Mouse (Mus musculus): ENCODE data around the gene Dnaja3. TPM values are rescaled to one million over a fixed set of nuclear protein-coding genes. Genes with fewer than 3 reads are reported as not detected.
A peak's percentile ranks its signal among the peaks of the same experiment; 100 is the strongest.

Gene Dnaja3
- polyA plus RNA-seq, 1 experiment from 2014 or later, result 73.1 TPM

DNA sequence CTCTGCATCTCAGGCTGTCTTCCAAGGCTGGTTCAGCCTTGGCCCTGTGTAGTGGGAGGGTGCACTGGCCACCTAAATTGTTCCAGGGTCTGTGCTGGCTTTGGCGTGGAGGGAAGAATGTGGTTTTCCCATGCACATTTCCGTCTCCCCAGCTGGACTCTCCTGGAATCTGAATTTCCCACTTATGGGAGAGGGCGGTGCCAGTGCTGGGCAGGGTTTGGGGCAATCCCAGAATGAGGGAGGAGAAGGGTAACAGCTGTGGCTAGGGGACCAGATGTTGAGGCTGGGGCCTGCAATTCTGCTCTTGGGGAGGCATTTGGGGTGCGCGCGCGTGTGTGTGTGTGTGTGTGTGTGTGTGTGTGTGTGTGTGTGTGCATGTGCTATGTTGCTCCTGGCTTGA is 42.5 kb upstream of the Dnaja3 start:
- H3K27ac ChIP-seq (ENCODE audit: low read length), result peak overlapping the region; percentile 58
- H3K9ac ChIP-seq (ENCODE audit: low read length), result 0 out of 2 replicates have a peak overlapping the region, but pooled peaks have one; percentile 16
- H3K4me2 ChIP-seq (ENCODE audit: low read depth, low read length), result peak overlapping the region; percentile 63
- H3K27me3 ChIP-seq (ENCODE audit: control insufficient read depth, insufficient read depth, low read length), result no peaks in the 10 kb centered on the region
- H3K9me3 ChIP-seq (replicated peaks; ENCODE audit: control insufficient read depth, low read length), result no peaks in the 10 kb centered on the region
- H3K36me3 ChIP-seq (ENCODE audit: control insufficient read depth, insufficient read depth, low read length), result no peaks in the 10 kb centered on the region
- WGBS, result 62% methylated on average over 7 of the region's 7 CpGs
- ATAC-seq (ENCODE audit: insufficient read depth, low FRiP score), result no peak
- peak overlapping the region; percentile 12; the same call in 1 of the 2 replicates for H3K4me3 ChIP-seq (replicated peaks; ENCODE audit: low read length)
- peaks cover 69% of the 10 kb centered on the region for H3K4me1 ChIP-seq (ENCODE audit: control insufficient read depth, insufficient read depth, low read length)

DNA sequence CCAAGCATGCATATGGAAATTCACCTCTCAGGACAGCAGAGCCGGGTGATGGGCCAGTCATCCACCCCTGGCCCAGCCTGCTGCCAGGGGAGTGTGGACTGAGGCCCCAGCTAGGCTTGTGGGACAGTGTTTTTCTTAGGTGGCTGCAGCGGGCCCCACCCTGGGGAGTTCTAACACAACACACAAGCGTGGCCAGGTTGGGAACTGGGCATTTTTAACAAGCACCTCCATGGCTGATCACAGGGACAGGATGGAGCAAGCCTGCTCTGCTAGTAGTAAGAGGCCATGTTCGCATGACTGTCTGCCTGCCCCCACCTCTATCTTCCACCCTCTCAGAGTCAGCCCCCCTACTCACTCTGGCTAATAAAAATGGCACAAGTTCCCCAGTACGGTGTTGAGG is 41.7 kb upstream of the Dnaja3 start:
- WGBS, result 62% methylated on average over 5 of the region's 5 CpGs
- Histone ChIP-seq H3K9ac (ENCODE audit: low read length) (0 out of 2 replicates have a peak overlapping the region, but pooled peaks have one; percentile 10), H3K4me1 (ENCODE audit: control insufficient read depth, insufficient read depth, low read length) (peaks cover 69% of the 10 kb centered on the region), H3K4me3 (replicated peaks; ENCODE audit: low read length) (no peak overlapping the region), H3K36me3 (ENCODE audit: control insufficient read depth, insufficient read depth, low read length) (no peaks in the 10 kb centered on the region), H3K27ac (ENCODE audit: low read length) (no peak overlapping the region), H3K9me3 (replicated peaks; ENCODE audit: control insufficient read depth, low read length) (no peaks in the 10 kb centered on the region), H3K27me3 (ENCODE audit: control insufficient read depth, insufficient read depth, low read length) (no peaks in the 10 kb centered on the region), H3K4me2 (ENCODE audit: low read depth, low read length) (no peak overlapping the region)
- no peak for ATAC-seq (ENCODE audit: insufficient read depth, low FRiP score)

DNA sequence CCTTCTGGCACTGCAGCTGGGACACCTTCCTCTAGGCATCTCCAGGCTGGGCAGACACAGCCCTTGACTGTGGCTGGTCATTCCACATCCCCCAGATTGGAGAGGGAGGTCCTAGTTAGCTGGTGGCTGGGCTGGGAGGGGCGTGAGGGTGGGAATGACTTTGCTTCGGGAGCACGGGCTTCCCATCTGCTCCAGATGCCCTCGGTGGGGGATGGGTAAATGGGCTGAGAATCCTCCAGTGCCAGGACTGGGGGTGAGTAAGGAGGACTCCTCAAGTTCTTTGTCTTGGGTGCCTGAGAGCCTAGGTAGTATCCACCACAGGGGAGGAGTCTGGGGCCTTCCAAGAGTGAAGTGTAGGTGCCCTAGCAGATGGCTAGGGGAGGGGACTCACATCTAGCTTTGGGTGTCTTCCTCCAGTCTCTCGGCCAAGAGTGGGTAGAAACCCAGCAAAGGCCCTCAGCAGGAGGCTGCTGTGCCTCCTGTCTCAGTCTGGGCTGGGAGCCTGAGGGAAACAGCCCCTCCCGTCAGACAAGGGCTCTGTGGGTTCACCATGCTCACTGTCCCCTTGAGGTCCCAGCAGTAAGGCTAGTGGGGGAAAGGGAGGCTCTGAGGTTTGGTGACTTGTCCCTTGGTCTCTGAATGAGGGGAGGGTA is 40.8 kb upstream of the Dnaja3 start:
- H3K4me2 ChIP-seq (ENCODE audit: low read depth, low read length), result no peak overlapping the region
- ATAC-seq (ENCODE audit: insufficient read depth, low FRiP score), result no peak
- peak overlapping the region; percentile 6 for H3K9ac ChIP-seq (ENCODE audit: low read length)
- no peaks in the 10 kb centered on the region for H3K27me3 ChIP-seq (ENCODE audit: control insufficient read depth, insufficient read depth, low read length)
- peak overlapping the region; percentile 24; the same call in 1 of the 2 replicates for H3K27ac ChIP-seq (ENCODE audit: low read length)
- no peaks in the 10 kb centered on the region for H3K36me3 ChIP-seq (ENCODE audit: control insufficient read depth, insufficient read depth, low read length)
- H3K4me1 ChIP-seq (ENCODE audit: control insufficient read depth, insufficient read depth, low read length), result peaks cover 73% of the 10 kb centered on the region
- H3K9me3 ChIP-seq (replicated peaks; ENCODE audit: control insufficient read depth, low read length), result no peaks in the 10 kb centered on the region
- H3K4me3 ChIP-seq (replicated peaks; ENCODE audit: low read length), result no peak overlapping the region
- 24% methylated on average over 6 of the region's 6 CpGs for WGBS

DNA sequence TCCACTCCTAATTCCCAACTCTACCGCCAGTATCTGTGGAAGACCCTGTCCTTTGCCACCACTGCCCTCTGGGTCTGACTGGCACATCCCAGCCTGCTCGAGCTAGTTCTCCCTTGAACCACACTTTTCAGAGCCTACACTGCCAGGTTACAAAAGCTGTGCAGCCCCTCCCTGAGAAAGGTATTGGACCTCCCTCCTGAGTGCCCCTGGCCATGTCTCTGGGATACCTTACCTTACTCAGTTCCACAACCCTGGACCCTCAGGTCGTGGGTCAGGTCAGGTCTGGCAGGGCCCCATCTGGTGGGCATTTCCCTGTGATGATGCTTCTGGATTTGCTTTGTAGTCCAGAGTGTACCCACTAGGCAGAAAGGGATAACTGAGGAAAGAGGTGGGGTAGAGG is 40.2 kb upstream of the Dnaja3 start:
- H3K27me3 ChIP-seq (ENCODE audit: control insufficient read depth, insufficient read depth, low read length), result no peaks in the 10 kb centered on the region
- H3K9me3 ChIP-seq (replicated peaks; ENCODE audit: control insufficient read depth, low read length), result no peaks in the 10 kb centered on the region
- peaks cover 79% of the 10 kb centered on the region for H3K4me1 ChIP-seq (ENCODE audit: control insufficient read depth, insufficient read depth, low read length)
- no peak for ATAC-seq (ENCODE audit: insufficient read depth, low FRiP score)
- no peak overlapping the region for H3K9ac ChIP-seq (ENCODE audit: low read length)
- H3K27ac ChIP-seq (ENCODE audit: low read length), result 0 out of 2 replicates have a peak overlapping the region, but pooled peaks have one; percentile 24
- 71% methylated on average over 3 of the region's 3 CpGs for WGBS
- no peak overlapping the region for H3K4me3 ChIP-seq (replicated peaks; ENCODE audit: low read length)
- H3K4me2 ChIP-seq (ENCODE audit: low read depth, low read length), result no peak overlapping the region
- H3K36me3 ChIP-seq (ENCODE audit: control insufficient read depth, insufficient read depth, low read length), result no peaks in the 10 kb centered on the region

DNA sequence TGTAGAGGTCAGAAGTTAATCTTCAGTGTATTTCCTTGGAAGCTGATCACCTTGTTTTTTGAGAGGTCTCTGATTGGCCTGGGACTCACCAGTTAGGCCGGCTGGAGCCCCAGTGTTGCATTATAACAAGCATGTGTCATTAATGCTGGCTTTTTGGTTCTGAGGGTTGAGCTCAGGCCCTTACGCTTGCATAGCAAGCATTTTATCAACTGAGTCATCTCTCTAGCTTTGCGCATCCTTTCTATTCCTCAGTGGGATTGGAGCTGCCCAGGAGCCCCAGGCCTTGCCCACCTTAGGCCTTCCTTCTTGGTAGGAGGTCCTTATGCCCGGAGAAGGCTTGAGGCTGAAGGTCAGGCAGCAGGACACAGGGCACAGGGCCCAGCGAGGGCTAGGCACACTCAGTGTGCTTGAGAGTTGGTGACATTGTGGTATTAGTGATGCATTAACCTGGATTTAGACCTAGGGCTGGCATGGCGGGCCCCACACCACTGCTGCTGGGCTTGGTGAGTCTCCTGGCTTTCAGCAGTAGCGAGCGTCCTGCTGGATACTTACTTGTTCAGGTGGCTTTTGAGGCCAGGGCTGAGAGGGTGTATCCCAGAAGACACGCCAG is 39.0 kb upstream of the Dnaja3 start:
- Histone ChIP-seq H3K4me3 (replicated peaks; ENCODE audit: low read length) (no peak overlapping the region), H3K4me1 (ENCODE audit: control insufficient read depth, insufficient read depth, low read length) (peaks cover 81% of the 10 kb centered on the region), H3K36me3 (ENCODE audit: control insufficient read depth, insufficient read depth, low read length) (no peaks in the 10 kb centered on the region), H3K9ac (ENCODE audit: low read length) (peak overlapping the region; percentile 22; the same call in 1 of the 2 replicates), H3K9me3 (replicated peaks; ENCODE audit: control insufficient read depth, low read length) (no peaks in the 10 kb centered on the region), H3K27ac (ENCODE audit: low read length) (peak overlapping the region; percentile 57), H3K27me3 (ENCODE audit: control insufficient read depth, insufficient read depth, low read length) (no peaks in the 10 kb centered on the region), H3K4me2 (ENCODE audit: low read depth, low read length) (no peak overlapping the region)
- 66% methylated on average over 9 of the region's 9 CpGs for WGBS
- no peak for ATAC-seq (ENCODE audit: insufficient read depth, low FRiP score)

DNA sequence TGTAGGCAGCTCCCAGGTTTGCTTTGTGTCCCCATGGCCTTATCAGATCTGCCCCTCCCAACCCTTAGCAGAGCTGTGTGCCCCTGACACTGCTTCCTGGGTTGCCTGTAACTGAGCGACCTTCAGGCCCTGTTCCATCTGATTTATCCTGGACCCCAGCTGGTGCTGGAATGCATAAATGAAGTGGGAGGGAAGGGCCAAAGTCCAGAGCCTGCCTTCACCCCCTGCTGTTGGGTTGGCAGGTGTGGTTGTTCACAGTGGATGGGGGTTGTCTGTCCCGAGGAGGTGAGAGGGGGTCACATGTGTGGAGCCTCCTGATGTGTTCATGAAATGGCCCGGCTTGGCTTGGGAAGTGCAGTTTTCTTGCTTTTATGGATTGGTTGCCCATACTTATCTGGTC is 37.6 kb upstream of the Dnaja3 start:
- H3K9me3 ChIP-seq (replicated peaks; ENCODE audit: control insufficient read depth, low read length), result no peaks in the 10 kb centered on the region
- ATAC-seq (ENCODE audit: insufficient read depth, low FRiP score), result peak; percentile 19; the same call in 1 of the 2 replicates
- no peaks in the 10 kb centered on the region for H3K36me3 ChIP-seq (ENCODE audit: control insufficient read depth, insufficient read depth, low read length)
- H3K9ac ChIP-seq (ENCODE audit: low read length), result peak overlapping the region; percentile 56
- peak overlapping the region; percentile 39 for H3K27ac ChIP-seq (ENCODE audit: low read length)
- no peaks in the 10 kb centered on the region for H3K27me3 ChIP-seq (ENCODE audit: control insufficient read depth, insufficient read depth, low read length)
- peaks cover 81% of the 10 kb centered on the region for H3K4me1 ChIP-seq (ENCODE audit: control insufficient read depth, insufficient read depth, low read length)
- 19% methylated on average over 3 of the region's 3 CpGs for WGBS
- H3K4me2 ChIP-seq (ENCODE audit: low read depth, low read length), result 0 out of 2 replicates have a peak overlapping the region, but pooled peaks have one; percentile 7
- no peak overlapping the region for H3K4me3 ChIP-seq (replicated peaks; ENCODE audit: low read length)

DNA sequence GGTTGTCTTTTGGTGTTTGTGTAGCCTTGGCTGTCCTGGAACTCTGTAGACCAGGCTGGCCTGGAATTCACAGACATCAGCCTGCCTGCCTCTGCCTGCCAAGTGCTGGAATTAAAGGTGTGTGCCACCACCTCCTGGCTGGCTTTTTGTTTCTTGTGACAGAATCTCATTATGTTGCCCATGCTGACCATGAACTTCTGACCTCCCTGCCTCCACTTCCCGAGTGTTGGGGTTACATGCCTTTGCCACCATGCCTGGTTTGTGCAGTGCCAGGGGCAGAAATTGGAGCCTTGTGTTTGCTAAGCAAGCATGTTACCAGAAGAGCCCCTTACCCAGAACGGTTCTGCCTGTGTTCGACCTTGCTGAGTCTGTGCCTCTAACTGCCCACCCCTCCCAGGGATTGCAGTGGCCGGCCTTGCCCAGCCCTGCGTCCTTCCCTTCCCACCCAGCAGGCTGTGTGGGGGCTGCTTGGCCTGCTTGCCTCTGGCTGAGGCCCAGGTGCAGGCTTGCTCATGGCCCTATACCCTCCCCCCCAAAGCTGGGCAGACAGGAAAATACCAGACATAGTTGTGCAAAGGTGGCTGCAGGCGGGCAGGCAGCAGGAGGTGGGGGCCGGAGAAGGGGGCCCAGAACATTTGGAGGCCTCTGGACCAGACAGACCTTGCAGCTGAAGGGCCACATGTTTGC is 36.9 kb upstream of the Dnaja3 start:
- Histone ChIP-seq H3K9me3 (replicated peaks; ENCODE audit: control insufficient read depth, low read length) (no peaks in the 10 kb centered on the region), H3K36me3 (ENCODE audit: control insufficient read depth, insufficient read depth, low read length) (no peaks in the 10 kb centered on the region), H3K4me1 (ENCODE audit: control insufficient read depth, insufficient read depth, low read length) (peaks cover 81% of the 10 kb centered on the region), H3K27me3 (ENCODE audit: control insufficient read depth, insufficient read depth, low read length) (no peaks in the 10 kb centered on the region), H3K27ac (ENCODE audit: low read length) (peak overlapping the region; percentile 39), H3K9ac (ENCODE audit: low read length) (peak overlapping the region; percentile 56), H3K4me3 (replicated peaks; ENCODE audit: low read length) (no peak overlapping the region), H3K4me2 (ENCODE audit: low read depth, low read length) (peak overlapping the region; percentile 27)
- WGBS, result 22% methylated on average over 7 of the region's 7 CpGs
- ATAC-seq (ENCODE audit: insufficient read depth, low FRiP score), result 0 out of 2 replicates have a peak, but pooled peaks have one; percentile 16

DNA sequence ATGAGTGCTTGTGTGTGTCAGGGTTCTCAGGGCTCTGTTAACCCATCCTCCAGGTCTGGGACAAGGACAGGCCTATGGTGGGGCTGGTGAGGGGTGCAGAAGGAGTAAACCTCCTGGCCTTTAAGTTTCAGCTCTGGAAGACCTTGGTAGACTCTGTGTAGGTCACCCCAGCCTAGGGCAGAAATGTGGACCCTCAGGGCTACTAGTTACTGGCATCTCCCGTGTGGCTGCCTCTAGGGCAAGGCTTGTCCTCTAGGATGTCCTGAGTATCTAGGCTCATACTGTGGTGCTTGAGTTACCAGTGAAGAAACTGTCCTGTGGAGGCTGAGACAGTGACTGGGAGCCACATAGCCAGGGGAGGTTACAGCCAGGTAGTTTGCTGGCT is 36.3 kb upstream of the Dnaja3 start:
- no peaks in the 10 kb centered on the region for H3K27me3 ChIP-seq (ENCODE audit: control insufficient read depth, insufficient read depth, low read length)
- no peak overlapping the region for H3K4me3 ChIP-seq (replicated peaks; ENCODE audit: low read length)
- H3K36me3 ChIP-seq (ENCODE audit: control insufficient read depth, insufficient read depth, low read length), result no peaks in the 10 kb centered on the region
- H3K9ac ChIP-seq (ENCODE audit: low read length), result peak overlapping the region; percentile 56
- H3K9me3 ChIP-seq (replicated peaks; ENCODE audit: control insufficient read depth, low read length), result no peaks in the 10 kb centered on the region
- peak overlapping the region; percentile 27; the same call in 1 of the 2 replicates for H3K4me2 ChIP-seq (ENCODE audit: low read depth, low read length)
- no peak for ATAC-seq (ENCODE audit: insufficient read depth, low FRiP score)
- peaks cover 81% of the 10 kb centered on the region for H3K4me1 ChIP-seq (ENCODE audit: control insufficient read depth, insufficient read depth, low read length)
- 25% methylated on average over 1 of the region's 1 CpGs for WGBS
- H3K27ac ChIP-seq (ENCODE audit: low read length), result peak overlapping the region; percentile 39

Measured in stomach, embryonic 16.5 days (tissue).